Mouse (Mus musculus) testis, adult 2 months (tissue): ENCODE measurements around the gene Rab40c. TPM values are rescaled to one million over a fixed set of nuclear protein-coding genes. Genes with fewer than 3 reads are reported as not detected.

ENCODE experiments used
- H3K27ac ChIP-seq: fragments of 200-500 bp; 2 replicates; pipeline ENCODE4 v1.5.1; 2012; ENCODE audit warnings: low read depth, low read length; ENCODE audit not compliant: control insufficient read depth, insufficient read depth
- H3K27me3 ChIP-seq: fragments of 200-500 bp; 2 replicates; pipeline ENCODE4 v1.6.1; 2012; ENCODE audit warnings: mild to moderate bottlenecking, low read length, moderate library complexity; ENCODE audit not compliant: control insufficient read depth, insufficient read depth
- H3K36me3 ChIP-seq: fragments of 200-500 bp; 2 replicates; pipeline ENCODE4 v1.6.1; 2012; ENCODE audit warnings: mild to moderate bottlenecking, low read length; ENCODE audit not compliant: control insufficient read depth, insufficient read depth
- H3K4me1 ChIP-seq: fragments of 200-500 bp; 2 replicates; pipeline ENCODE4 v1.6.1; 2012; ENCODE audit warnings: low read length; ENCODE audit not compliant: control insufficient read depth, insufficient read depth
- H3K4me3 ChIP-seq: fragments of 200-500 bp; 2 replicates; pipeline ENCODE4 v1.5.1; 2012; ENCODE audit warnings: low read depth, mild to moderate bottlenecking, low read length, moderate library complexity, mixed read lengths; ENCODE audit not compliant: control insufficient read depth
- CTCF ChIP-seq: fragments of 200-500 bp; IDR thresholded peaks from 2 replicates; pipeline ENCODE4 v1.5.1; 2012; ENCODE audit warnings: low read depth, mild to moderate bottlenecking, inconsistent platforms, low read length, moderate library complexity; ENCODE audit not compliant: control insufficient read depth, insufficient read depth, insufficient replicate concordance
- POLR2A ChIP-seq: fragments of 200-500 bp; IDR thresholded peaks from 2 replicates; pipeline ENCODE4 v1.6.1; 2012; ENCODE audit warnings: low read depth, mild to moderate bottlenecking, inconsistent platforms, low read length, moderate library complexity; ENCODE audit not compliant: control insufficient read depth
- polyA plus RNA-seq: library from polyadenylated mRNA; depleted of rRNA; stranded (reverse); fragments of >200 nt; gene quantifications from 2 replicates; pipeline ENCODE4 v1.2.3, GENCODE M21; 2012; rRNA removed

Rab40c gene
- 30.2 and 31.9 TPM in 2 replicates for polyA plus RNA-seq

GRCm38 (mm10) chr17:25919144-25919785 lies at the start of gene Rab40c:
Rab40c (minus strand) TSS chr17:25919727.
- Histone ChIP-seq H3K27ac (peak within 1 kb of the TSS; percentile 91), H3K4me3 (peak within 1 kb of the TSS; percentile 89), H3K27me3 (no peaks in the 10 kb centered on the region), H3K4me1 (peaks cover 9% of the 10 kb centered on the region), H3K36me3 (no peaks in the 10 kb centered on the region; the same call in 1 of the 2 replicates)
- TF ChIP-seq CTCF (no peak), POLR2A (peak; percentile 66)

GRCm38 (mm10) chr17:25968176-25968575 lies 48.6 kb upstream of the Rab40c start:
- H3K27ac ChIP-seq = no peak overlapping the region
- no peaks in the 10 kb centered on the region for H3K4me1 ChIP-seq
- TF ChIP-seq POLR2A = no peak
- no peak for TF ChIP-seq CTCF
- H3K27me3 ChIP-seq = no peaks in the 10 kb centered on the region
- no peak overlapping the region for H3K4me3 ChIP-seq
- H3K36me3 ChIP-seq = no peaks in the 10 kb centered on the region

- H3K36me3 ChIP-seq = no peaks in the 10 kb centered on the region
- no peak overlapping the region for H3K4me3 ChIP-seq
- no peak overlapping the region for H3K27ac ChIP-seq
- no peak for TF ChIP-seq POLR2A
- no peak for TF ChIP-seq CTCF
- no peaks in the 10 kb centered on the region for H3K27me3 ChIP-seq
- H3K4me1 ChIP-seq = no peaks in the 10 kb centered on the region
Observed at GRCm38 (mm10) chr17:25967652-25968051, 48.1 kb upstream of the Rab40c start.

- Histone ChIP-seq H3K27ac (no peak overlapping the region), H3K36me3 (no peaks in the 10 kb centered on the region), H3K27me3 (no peaks in the 10 kb centered on the region), H3K4me3 (no peak overlapping the region), H3K4me1 (no peaks in the 10 kb centered on the region)
- no peak for TF ChIP-seq POLR2A
- no peak for TF ChIP-seq CTCF
Observed at GRCm38 (mm10) chr17:25964271-25964670, 44.7 kb upstream of the Rab40c start.

GRCm38 (mm10) chr17:25962413-25962905 lies 42.9 kb upstream of the Rab40c start:
- TF ChIP-seq CTCF (no peak), POLR2A (no peak)
- no peaks in the 10 kb centered on the region for H3K27me3 ChIP-seq
- H3K4me3 ChIP-seq = peak overlapping the region; percentile 47
- H3K4me1 ChIP-seq = no peaks in the 10 kb centered on the region
- H3K27ac ChIP-seq = no peak overlapping the region
- no peaks in the 10 kb centered on the region for H3K36me3 ChIP-seq

GRCm38 (mm10) chr17:25961566-25961965 lies 42.0 kb upstream of the Rab40c start:
- Histone ChIP-seq H3K27me3 (no peaks in the 10 kb centered on the region), H3K27ac (peak overlapping the region; percentile 3), H3K4me1 (no peaks in the 10 kb centered on the region), H3K4me3 (peak overlapping the region; percentile 47), H3K36me3 (no peaks in the 10 kb centered on the region)
- no peak for TF ChIP-seq POLR2A
- TF ChIP-seq CTCF = no peak

- Histone ChIP-seq H3K36me3 (no peaks in the 10 kb centered on the region), H3K27me3 (no peaks in the 10 kb centered on the region)
- TF ChIP-seq POLR2A (no peak), CTCF (0 out of 2 replicates have a peak, but pooled peaks have one; percentile 11)
Observed at GRCm38 (mm10) chr17:25959630-25960467, 40.3 kb upstream of the Rab40c start.

More at GRCm38 (mm10) chr17:25959630-25960467, 40.3 kb upstream of the Rab40c start:
- Histone ChIP-seq H3K27ac (no peak overlapping the region), H3K4me3 (no peak overlapping the region), H3K4me1 (no peaks in the 10 kb centered on the region)
